Mouse (Mus musculus) spleen, adult 10 weeks (tissue): Measurements from ENCODE around the gene Rin1. TPM values are rescaled to one million over a fixed set of nuclear protein-coding genes. Genes with fewer than 3 reads are reported as not detected.

Source experiments
- polyA plus RNA-seq: library from polyadenylated mRNA; stranded (reverse); fragments of 350-450 nt; fragmentation: Illumina TruSeq; extraction: RNeasy Lipid Tissue Mini Kit (QIAGEN cat#74804); gene quantifications from one replicate; pipeline ENCODE4 v1.2.3, GENCODE M21; 2015; ENCODE audit warnings: low replicate concordance; ENCODE audit not compliant: insufficient read depth

Gene Rin1
- polyA plus RNA-seq, result 0.51 TPM

GRCm38 (mm10) chr19:5050047-5050905, at the start of gene Rin1:
Rin1 (plus strand) TSS chr19:5050481.

DNA sequence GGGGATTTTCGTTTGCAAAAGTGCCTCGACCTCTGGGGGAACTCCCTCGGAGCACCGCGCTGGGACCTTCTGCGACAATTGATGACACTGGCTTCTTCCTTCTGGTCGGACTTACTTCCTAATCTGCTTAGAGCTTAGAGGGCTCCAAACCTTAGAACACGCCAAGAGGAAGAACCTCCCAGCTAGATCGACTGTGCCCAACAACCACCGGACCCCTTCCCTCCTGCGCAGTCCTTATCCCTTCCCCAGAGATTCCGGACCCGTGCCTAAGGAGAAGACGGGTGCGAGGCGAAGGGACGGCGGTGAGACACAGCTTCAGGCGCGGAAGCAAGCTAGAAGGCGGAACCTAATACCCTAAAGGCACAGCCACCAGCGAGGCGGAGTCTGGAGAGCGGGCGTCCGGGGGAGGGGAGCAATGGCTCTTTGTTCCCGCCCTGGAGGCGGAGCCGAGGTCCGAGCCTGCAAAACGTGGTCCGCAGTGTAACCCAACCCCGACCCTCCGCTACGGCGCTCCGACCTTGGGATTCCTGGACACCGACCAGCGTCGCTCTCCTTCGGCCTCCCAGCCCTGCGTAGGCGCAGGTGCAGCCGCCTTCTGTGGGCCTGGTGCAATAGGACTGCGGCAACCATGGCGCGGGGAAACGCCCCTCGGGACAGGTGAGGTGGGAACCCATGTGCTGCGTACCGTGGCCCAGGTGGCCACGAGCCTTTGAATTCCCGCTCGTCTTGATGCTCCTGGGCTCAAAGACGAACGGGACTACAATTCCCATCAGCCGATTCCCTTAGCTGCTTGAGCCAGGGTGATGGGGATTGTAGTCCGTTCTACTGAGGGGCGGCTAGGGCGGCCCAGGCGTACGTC, 26.4 kb upstream of the Rin1 start, which contains the start of gene Slc29a2:
Slc29a2 (plus strand) TSS at position 240 of the 859 bp plus-strand sequence.

DNA sequence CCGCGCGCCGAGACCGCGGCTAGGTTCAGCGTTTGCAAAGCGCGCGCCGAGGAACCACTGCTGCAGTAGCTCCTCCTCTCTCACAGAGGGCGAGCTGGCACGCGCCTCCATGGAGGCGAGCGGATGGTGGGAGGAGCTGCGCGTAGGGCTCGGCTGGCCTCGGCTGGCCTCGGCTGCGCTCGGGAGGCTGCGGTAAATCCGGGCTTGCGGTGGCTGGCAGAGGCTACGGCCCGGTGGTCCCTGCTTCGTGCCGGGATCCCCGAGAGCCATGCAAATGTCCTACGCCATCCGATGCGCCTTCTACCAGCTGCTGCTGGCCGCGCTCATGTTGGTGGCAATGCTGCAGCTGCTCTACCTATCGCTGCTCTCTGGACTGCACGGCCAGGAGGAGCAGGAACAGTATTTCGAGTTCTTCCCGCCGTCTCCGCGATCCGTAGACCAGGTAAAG, 11.5 kb upstream of the Rin1 start, which contains the start of the genes B4gat1 and AC124502.3:
B4gat1 (plus strand) TSS at position 118 of the 448 bp plus-strand sequence.
AC124502.3 (plus strand) TSS at position 183 of the 448 bp plus-strand sequence.

DNA sequence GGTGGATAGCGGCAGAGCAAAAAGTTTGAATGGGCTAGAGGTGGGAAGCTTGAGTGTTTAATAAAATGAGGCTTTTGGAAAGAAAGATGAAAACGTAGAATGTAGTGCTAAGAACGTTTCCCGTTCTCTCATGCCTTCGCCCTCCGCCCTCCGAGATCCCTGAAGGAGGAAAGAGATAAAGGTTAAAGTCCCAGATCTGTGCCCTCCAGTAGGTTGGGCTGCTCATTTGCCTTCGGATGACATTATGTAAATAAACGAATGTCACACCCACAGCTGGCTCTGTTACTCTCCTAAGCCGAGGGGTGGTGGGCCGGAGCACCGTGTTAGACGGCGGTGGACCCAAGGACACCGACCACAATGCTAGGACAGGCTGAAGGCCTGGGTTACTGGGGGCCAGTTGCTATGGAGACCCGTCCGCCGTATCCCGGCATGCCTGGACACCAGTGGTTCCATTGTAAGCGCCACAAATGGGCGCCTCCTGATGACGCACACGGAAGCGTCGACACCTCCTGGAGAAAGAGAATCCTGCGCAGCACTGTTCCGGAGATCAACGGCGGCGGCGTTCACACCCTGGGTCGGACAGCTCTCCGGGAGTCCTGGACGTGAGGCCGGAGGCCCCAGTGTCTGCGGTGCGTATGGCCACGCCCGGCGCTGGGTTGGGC, 9.3 kb upstream of the Rin1 start, which contains the start of gene Brms1:
Brms1 (plus strand) TSS at position 493 of the 662 bp plus-strand sequence.

GRCm38 (mm10) chr19:5067867-5068569, 17.7 kb downstream of the Rin1 start, which contains the start of gene Cd248:
Cd248 (plus strand) TSS chr19:5068078.

GRCm38 (mm10) chr19:5085145-5085863, 35.0 kb downstream of the Rin1 start, which contains the start of gene Tmem151a:
Tmem151a (minus strand) TSS chr19:5085531.

GRCm38 (mm10) chr19:5087884-5088728, 37.8 kb downstream of the Rin1 start, which contains the start of gene Yif1a:
Yif1a (plus strand) TSS chr19:5088538.

GRCm38 (mm10) chr19:5098363-5099143, 48.3 kb downstream of the Rin1 start, which contains the start of gene Cnih2:
Cnih2 (minus strand) TSS chr19:5098521.

Other genes with a start within 250 kb of the Rin1 start
- gene Gm21992, start 238.9 kb upstream of the Rin1 start, polyA plus RNA-seq, result 33.4 TPM
- gene Rbm14, start 238.8 kb upstream of the Rin1 start, polyA plus RNA-seq, result 20.5 TPM
- gene Ccs, start 211.1 kb upstream of the Rin1 start, polyA plus RNA-seq, result 16.5 TPM
- 0.07 TPM for gene Ccdc87, start 211.1 kb upstream of the Rin1 start, polyA plus RNA-seq
- gene Ctsf, start 195.4 kb upstream of the Rin1 start, polyA plus RNA-seq, result 10.2 TPM
- gene Actn3, start 172.6 kb upstream of the Rin1 start, polyA plus RNA-seq, result not detected
- 17.8 TPM for gene Zdhhc24, start 171.8 kb upstream of the Rin1 start, polyA plus RNA-seq
- gene Bbs1, start 143.9 kb upstream of the Rin1 start, polyA plus RNA-seq, result 1.2 TPM
- gene Dpp3, start 122.2 kb upstream of the Rin1 start, polyA plus RNA-seq, result 28.7 TPM
- gene Peli3, start 107.4 kb upstream of the Rin1 start, polyA plus RNA-seq, result 0.64 TPM
- 45.7 TPM for gene Mrpl11, start 88.3 kb upstream of the Rin1 start, polyA plus RNA-seq
- 0.28 TPM for gene Npas4, start 60.2 kb upstream of the Rin1 start, polyA plus RNA-seq
- gene Slc29a2, start 26.6 kb upstream of the Rin1 start, polyA plus RNA-seq, result 1.3 TPM
- 10.3 TPM for gene B4gat1, start 11.7 kb upstream of the Rin1 start, polyA plus RNA-seq
- gene AC124502.3, start 11.6 kb upstream of the Rin1 start, polyA plus RNA-seq, result 0.86 TPM
- gene Brms1, start 9.1 kb upstream of the Rin1 start, polyA plus RNA-seq, result 22.9 TPM
- gene Cd248, start 17.6 kb downstream of the Rin1 start, polyA plus RNA-seq, result 1.2 TPM
- 0.29 TPM for gene Tmem151a, start 35.0 kb downstream of the Rin1 start, polyA plus RNA-seq
- 19.3 TPM for gene Yif1a, start 38.1 kb downstream of the Rin1 start, polyA plus RNA-seq
- not detected for gene Cnih2, start 48.0 kb downstream of the Rin1 start, polyA plus RNA-seq
- gene Rab1b, start 56.6 kb downstream of the Rin1 start, polyA plus RNA-seq, result 50.7 TPM
- 9.6 TPM for gene Klc2, start 68.1 kb downstream of the Rin1 start, polyA plus RNA-seq
- gene Pacs1, start 222.6 kb downstream of the Rin1 start, polyA plus RNA-seq, result 26.8 TPM
- gene Sf3b2, start 245.0 kb downstream of the Rin1 start, polyA plus RNA-seq, result 171 TPM
- 0.18 TPM for gene Gal3st3, start 247.8 kb downstream of the Rin1 start, polyA plus RNA-seq